Mouse (Mus musculus) activated CD4-positive, CD25-positive, alpha-beta regulatory T cell, adult 4 months (primary cell): ENCODE data around the gene 1110051M20Rik. TPM values are rescaled to one million over a fixed set of nuclear protein-coding genes. Genes with fewer than 3 reads are reported as not detected.

Experiments
- ATAC-seq: one replicate; pipeline ENCODE4 v1.8.0; 2017
- polyA plus RNA-seq, 2 experiments: library from polyadenylated mRNA; unstranded; fragments of 100-300 nt; shearing (Covaris generic); gene quantifications; one replicate each; pipeline ENCODE4 v1.2.1; 2017

1110051M20Rik gene
- polyA plus RNA-seq, 2 experiments from 2014 or later: 23.8 to 28.2 TPM

DNA sequence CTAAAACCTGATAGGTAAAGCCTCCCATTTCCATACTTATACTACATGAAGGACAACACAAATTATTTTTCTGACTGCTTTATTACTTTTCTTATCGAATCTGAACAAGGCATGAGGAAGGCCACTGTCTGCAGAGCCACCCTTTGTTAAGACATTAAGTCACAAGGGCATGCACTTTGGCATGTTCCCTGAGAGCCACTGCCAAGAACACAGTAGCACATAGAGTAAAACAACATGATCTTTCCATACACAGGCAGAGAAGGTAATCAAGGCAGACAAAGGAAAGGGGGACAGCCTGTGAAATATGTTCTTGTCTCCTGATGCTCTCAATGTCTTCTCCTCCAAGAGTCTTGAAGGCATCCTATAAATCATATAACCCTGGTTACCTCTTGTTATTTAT is 30.7 kb downstream of the 1110051M20Rik start:
- no peak for ATAC-seq

DNA sequence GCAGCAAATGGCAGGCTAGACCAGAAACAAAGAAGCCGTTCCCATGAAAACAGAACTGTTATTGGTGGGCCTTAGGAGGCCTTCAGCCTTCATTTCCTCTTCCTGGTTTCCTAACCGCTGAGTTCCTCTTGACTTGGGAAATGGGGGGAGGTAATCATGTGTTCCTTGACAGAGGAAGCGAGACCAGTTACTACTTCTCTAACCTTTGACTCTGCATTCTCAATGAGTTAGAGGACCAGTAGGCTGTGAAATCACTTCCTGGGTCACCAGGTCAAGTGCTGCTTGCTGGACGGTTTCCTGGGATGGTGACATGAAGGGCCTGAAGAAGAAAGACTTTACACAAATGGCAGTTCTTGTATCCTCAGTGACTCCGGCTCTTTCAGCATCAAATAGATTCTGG is 32.1 kb downstream of the 1110051M20Rik start:
- ATAC-seq: no peak

DNA sequence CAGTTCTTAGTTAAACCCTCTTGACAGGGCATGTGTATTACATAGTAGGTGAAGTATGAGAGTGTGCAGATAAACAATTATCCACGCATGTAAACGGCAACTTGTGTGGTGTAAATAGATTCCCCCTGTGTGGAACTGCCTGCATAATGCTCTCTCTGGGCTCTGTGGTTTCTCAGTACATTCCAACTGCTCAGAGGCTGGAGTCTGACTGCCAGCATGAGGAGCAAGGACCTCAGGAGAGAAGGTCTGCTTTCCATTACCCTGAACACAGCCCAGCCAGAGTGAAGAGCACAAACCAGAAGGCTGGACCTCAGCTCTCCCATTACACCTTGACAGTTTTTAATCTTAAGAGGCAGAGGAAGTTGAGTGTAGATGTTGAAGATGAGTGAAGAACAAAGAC is 33.0 kb downstream of the 1110051M20Rik start:
- no peak for ATAC-seq

DNA sequence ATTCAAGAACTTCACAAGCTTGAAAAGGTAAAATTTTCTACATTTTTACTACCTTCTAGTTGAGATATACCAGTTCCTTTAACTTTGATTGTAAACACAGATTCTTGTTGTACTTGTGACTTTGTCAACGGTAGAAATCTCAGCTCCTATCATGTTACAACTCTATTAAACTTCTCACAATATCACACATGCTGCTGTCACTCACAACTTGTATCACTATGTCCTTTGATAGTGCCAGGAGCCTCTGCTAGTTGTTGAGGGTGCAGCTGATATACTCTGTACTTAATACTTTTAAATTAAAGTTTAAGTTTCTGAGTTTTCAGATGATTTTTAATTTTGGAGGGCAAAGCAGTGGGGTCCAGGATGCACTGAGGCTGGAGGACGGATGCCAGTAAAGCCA is 36.5 kb downstream of the 1110051M20Rik start:
- ATAC-seq: no peak

DNA sequence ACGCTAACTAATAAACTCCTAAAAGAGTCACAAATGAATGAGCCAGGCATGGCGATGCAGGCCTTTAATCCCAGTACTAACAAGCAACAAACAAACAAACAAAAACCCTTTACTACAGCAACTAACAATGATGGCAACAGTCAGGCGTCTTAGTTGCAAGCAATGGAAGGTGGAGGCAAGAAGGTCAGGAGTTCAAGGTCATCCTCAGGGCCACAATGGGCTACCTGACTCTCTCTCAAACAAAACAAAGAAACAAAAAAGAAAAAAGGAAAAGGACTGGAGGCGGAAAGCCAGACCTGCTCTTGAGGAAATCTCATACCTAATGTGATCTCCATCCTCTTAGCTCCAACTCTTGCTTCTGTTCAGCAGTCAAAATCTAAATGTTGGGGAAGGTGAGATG is 39.4 kb downstream of the 1110051M20Rik start:
- no peak for ATAC-seq

DNA sequence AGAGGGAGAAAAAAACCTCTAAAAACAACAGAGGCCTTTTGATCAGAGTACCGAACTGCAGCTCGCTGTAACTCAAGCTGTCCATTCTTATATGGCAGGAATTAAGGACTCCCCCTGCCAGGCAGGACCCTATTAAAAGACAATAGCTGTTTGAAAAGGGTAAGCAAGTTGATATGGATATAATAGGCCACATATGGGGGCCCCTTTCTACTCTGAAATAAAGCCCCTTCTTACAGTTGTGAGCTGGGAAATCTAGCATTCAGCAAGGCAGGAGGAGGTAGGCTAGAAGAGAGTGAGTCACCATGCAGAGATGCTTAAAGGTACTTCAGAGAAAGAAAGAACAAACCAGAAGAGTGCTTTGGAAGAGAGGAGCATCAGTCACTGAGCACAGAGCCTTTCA is 44.8 kb downstream of the 1110051M20Rik start:
- no peak for ATAC-seq

DNA sequence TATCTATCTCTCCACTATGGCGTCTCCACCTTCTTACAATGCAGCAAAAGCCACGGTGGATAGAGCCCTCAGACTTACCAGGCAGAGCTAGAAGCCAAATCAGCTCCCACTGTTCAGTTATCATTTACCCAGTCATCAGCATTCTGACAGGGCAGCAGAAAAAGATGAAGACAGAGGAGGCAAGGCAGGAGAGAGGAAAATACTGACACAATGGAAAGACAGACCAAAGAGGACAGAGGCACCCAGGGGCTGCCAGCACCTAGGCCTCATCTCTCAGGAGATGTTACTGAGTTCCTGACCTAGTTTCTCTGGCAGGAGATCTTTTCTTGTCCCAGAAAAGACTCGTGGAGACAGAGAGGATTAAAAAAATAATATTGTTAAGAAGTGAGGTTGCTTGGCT is 45.3 kb downstream of the 1110051M20Rik start:
- ATAC-seq: no peak

DNA sequence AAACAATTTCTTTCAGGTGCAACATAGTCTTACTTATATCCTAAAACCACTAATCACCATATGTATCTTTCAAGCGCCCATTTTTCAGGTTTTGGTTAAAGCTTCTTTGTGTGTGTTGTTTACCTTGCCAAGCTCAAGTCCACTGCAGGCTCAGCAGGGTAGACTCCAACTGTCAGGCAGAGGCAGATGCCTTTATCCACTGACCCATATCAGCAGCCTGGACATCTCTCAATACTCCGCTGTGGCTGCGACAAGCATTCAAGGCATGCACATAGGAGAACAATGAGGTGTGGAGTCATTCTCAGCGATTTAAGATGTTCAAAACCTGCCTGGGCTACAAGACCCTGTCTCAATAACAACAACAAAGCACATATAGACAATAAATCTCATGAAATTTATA is 50.4 kb downstream of the 1110051M20Rik start:
- no peak for ATAC-seq

DNA sequence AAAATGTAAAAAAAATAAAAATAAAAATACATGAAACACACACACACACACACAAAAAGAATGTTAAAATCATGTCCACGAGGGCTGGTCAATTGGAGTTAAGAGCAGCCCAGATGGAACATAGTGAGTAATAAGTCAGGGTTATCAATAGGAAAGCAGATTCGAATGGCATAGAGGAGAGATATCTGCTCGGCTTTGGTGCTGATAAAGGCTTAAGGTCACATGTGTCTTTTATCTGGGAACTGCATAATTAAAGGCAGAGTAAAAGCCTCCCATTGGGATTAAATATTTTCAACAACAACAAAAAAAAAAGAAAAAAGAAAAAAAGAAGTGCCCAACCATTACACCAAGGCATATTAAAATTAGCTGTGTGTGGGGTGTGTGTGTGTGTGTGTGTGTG is 55.8 kb downstream of the 1110051M20Rik start:
- ATAC-seq: no peak

DNA sequence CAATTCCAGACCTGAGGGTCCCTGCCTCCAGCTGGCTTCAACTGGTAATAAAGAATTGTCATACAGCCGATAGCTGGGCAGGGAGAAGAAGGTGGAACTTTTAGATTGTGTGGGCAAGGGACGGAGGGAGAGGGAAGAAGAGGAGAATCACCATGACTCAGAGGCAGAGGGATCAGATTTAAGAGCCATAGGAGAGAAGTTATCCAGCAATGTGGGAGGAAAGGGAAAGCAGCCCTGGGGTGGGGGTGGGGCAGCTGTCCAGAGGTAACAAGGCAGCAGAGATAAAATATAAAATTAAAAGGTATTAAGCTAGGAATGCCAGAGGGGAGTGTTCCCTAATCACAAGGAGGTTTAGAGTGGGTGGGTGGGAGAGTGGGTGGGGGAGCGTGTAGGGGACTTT is 56.2 kb downstream of the 1110051M20Rik start:
- no peak for ATAC-seq

DNA sequence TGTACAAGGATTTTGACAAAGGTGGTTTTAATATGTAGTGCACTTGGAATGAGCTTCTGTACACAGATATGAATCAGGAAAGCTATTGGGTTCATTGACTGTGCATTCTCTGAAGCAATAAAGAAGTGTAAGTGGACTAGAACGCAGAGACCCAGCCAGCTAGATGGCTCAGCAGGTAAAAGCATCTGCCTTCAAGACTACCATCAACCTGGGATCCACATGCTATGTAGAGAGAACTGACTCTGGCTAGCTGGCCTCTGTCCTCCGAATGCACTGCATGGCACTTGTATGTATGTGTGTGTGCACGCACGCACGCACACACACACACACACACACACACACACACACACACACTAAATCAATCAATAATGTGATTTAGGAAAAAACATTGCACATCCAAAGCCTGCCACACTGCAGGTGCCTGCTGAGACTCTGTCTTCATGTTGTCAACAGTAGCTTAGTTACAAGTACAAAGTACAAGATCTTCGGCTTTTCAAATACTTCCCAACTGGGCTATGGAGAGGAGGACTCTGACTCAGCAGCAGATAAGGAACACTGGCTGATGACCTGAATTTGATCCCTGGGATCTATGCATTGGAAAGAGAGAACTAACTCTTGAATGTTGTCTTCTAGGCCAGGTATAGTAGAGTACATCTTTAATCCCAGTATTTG is 57.1 kb downstream of the 1110051M20Rik start:
- ATAC-seq: no peak

DNA sequence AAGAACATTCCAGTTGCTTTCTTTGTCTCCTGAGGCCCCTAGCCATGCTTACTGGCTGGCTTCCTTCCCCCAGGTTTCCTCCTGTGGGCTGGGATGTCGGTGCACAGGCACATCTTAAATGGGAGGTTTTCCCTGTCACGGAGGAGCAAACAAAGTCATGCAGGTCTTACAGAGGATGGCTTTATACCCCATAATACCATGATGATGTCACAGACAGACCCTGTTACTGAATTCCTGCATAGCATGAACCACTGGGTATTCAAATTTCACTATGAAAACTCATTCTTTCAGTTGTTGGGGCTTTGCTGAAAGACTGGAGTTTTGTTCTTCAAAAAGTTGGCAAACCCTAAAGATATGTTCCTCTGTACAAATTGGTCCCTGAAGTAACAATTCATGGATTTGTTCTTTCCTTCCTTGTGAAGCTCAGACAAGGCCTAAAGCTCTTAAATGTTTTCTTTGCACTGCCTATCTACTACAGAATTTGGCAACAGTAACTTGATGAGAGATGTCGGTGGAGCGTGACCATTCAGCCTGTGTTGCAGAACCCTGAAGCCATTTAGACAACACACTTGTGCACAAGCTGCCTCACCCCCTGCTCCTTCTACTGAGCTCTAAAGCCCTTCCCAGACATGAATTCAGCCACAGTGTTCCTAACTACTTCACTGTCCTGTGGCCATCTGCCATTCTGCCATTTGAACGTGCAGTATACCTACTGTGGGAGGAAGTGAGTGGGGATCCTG is 57.8 kb downstream of the 1110051M20Rik start:
- no peak for ATAC-seq

DNA sequence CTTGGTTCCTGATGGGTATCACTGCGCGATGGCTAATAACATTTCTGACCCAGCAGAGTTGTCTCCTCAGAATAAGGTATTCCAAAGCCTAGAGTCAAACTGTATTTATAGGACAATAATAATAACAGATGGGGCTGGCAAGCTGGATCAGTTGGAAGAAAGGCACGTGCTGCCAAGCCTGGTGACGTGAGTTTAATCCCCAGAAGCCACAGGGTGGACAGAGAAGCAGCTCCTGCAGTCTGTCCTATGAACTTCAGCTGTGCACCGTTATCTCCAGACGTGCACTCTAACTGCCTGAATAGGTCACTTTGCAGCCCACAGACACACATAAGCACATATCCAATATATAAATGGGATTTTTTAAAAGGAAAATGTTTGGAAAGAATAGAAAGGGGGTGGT is 61.2 kb downstream of the 1110051M20Rik start:
- ATAC-seq: no peak

DNA sequence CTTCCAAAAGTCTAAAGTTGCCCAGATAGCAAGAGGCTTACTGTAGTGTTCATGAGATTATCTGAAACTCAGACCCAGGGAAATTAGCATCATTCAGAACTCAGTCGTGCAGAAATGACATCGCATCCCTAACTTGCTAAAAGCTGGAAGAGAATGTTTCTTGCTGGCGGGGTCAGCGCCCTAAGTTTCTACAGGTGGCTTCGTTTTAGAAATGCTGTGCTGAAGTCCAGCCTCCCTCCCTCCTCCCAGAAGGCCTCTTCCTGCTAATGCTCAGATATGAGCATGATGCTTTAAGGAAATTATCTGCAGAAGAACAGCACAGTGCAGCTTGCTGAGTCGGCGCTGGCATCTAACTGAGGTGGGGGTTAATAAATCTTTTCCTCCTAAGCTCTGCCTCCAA is 67.5 kb downstream of the 1110051M20Rik start:
- no peak for ATAC-seq

DNA sequence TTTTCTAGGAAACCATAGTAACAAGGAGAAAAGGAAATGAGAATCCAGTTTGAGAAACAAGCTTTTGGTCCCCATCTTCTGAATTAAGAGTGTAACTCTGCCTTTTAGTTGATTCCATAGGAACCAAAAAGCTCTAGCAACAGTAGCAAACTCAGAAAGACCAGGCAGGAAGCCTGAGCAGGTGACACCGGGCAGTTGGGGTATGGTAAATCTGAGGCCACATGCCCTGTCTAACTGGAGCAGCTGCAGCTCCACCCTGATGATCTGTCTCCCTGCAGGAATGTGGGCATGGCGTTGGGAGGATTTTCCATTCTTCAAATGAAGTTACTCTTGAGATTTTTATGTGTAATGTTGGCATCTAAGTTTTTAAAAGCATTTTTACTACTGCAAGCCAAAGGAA is 74.2 kb downstream of the 1110051M20Rik start:
- ATAC-seq: no peak

DNA sequence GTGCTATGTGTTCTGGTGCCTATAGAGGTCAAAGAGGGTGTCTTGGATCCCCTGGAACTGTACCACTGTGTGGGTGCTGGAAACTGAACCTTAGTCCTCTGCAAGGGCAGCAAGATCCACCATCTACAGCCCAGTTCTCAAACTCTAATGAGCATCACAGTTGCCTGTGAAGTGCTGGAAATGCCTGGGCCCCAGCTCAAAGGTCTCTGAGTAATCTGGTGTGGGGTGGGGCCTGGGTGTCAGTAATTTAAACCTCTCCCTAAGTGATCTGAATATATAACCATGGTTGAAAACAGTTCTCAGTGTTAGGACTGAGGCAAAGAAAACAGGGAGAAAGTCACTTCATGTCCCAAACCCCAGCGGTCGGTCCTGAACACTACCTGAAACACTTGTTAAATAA is 81.2 kb downstream of the 1110051M20Rik start:
- no peak for ATAC-seq

DNA sequence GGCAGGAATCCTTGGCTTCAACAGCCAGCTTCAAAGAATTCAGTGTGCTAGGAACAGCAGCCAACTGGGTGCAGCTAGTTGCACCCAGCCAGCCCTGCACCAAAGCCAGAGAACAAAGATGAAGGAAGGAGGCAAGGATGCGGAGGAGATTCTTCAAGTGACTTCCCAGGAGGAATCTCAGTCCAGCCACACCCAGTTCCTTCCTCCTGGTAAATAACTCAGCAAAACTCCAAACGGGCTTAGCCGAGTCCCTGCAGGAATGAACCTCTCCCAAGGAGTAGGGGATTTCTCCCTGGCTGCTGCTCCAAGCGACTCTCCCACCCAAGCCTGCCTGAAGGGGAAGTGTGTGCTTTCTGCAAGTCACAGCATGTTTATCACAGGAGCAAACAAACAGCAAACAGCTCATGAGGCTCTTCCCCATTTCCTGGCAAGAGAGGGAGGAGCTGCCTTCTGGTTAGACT is 83.4 kb downstream of the 1110051M20Rik start:
- no peak for ATAC-seq

DNA sequence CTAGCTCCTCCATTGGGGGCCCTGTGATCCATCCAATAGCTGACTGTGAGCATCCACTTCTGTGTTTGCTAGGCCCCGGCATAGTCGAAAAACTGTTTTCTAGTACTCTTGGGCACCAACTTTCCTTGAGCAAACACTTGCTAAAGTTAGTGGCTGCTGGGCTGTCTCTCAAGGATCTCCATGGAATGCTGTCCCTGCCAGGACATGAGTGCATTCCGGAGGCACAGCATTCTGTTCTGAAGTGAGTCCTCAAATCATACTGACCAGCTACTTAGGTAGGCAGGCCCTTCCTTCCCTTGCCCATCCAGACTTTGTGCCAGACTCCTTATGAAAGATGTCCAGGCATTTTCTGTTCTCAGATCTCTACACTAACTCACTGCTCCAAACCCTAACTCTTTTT is 88.7 kb downstream of the 1110051M20Rik start:
- ATAC-seq: no peak

DNA sequence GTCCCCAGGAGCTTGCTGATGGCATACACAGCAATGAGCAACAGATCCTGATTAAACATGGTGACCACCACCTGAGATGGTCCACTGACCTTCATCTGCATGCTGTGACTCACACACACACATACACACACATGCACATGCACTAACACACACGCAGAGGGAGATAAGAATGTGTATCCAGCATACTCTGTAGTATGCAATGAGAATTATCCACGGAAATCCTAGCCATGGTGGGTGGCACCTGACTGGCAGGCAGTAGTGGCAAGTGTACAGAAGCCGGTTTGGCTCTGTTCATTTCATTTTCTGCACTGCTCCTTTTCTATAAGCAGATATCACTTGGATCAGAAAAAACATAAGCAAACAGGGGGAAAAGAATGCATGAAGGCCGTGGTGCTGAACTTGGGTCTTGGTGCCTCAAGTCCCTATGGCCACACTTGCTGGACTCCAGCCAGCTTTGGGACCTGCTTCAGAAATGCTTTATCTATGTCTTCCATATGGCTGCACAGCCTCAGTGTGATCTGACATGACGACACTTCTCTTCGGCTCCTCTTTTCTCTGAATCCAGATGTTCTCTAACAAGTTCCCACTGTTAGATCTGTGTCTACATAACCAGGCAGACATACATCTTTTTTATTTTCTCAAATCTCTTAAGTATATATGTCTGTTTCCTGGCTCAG is 89.6 kb downstream of the 1110051M20Rik start:
- ATAC-seq: no peak

DNA sequence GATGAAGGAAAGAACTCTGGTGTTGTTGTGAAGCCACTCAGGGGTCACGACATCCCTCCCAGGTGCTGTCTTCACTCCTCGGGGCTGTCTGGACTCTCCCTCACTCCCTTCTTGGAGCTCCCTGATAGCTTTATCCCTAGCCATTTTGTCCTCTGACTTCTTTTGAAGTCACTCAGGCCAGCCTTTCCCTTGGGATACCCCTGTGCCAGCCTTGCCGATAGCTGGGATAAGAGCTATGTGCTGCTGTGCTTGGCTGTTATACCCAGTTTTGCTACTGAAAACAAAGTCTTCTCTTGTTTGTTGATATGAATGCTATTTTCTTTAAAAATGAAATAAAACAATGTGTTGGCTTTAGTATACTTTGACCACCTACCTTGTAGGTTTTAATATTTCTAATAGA is 90.7 kb downstream of the 1110051M20Rik start:
- no peak for ATAC-seq

DNA sequence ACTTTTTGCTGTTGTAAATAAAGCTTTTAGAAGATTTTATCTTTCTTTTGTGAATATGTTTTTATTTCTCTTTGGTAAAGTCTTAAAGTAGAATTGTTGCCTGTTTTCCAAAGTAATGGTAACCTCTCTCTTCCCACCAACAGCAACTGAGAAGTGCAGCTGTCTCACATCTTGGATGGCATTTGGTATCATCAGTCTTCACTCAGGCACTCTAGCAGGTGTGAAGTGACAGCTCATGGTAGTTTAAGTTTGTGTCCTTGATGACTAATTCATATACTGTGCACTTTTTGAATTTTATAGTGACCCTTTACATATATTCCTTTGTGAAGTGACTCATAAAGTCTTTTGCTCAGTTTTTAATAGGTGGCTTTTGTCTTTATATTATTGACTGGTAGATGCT is 92.7 kb downstream of the 1110051M20Rik start:
- ATAC-seq: no peak

DNA sequence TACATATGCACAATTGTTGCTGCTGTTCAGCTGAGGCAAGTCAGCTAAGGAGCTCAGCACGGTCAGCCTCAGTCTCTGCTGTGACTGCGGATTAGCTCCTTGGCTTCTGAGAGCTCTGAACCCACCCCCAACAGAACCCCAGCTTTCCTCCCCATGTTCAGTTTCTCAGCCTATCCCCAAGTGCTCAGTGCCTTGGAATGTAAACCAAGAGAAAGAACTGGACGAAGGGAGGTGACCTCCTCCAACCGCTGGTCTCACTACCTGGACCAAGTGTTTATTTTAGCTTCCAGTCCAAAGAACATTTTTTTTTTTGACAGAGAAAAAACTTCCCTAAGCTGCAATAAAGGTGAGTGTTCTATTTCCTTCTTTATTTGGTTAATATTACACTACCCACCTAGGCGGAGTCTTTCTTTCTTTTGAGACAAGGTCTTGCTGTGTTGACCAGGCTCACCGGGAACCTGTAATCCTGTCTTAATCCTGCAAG is 94.5 kb downstream of the 1110051M20Rik start:
- ATAC-seq: no peak

DNA sequence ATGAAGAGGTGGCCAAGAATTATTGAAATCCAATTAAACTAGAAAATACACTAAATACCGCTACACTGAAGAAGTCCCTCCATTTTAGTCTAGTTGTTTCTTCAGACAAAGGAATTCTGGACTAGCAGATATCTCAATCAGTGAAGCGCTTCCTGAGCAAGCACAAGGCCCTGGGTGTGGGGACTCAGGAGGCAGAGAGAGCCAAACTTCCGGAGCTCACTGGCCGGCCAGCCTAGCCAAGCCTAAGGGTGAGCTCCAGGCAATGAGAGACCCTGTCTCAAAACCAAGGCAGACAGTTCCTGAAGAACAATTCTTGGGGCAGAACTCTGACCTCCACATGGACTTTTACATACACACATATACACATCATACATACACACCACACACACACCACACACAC is 95.6 kb downstream of the 1110051M20Rik start:
- no peak for ATAC-seq

DNA sequence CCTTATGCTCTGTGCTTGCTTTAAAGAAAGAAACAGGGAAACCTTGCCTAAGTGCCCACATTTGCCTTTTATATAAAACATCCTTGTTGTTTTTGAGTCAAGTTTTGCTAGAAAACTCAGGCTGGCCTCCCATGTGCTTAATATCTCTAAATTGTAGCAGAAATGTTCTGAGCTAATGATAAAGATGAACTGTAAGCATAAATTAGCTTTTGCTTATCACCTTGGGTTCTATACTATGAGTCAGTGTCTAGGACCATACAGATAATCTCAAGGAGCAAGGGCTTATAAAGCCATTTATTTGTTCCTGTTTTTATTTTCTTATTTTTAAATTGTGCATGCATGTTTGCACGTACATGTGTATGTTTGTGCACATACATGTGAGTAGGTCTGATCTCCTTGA is 98.9 kb downstream of the 1110051M20Rik start:
- no peak for ATAC-seq
